Mouse (Mus musculus) testis, adult 2 months (tissue): ENCODE measurements around the gene Cyp2e1.

Source experiments
- CTCF ChIP-seq: fragments of 200-500 bp; IDR thresholded peaks from 2 replicates; pipeline ENCODE4 v1.5.1; 2012; ENCODE audit warnings: low read depth, mild to moderate bottlenecking, inconsistent platforms, low read length, moderate library complexity; ENCODE audit not compliant: control insufficient read depth, insufficient read depth, insufficient replicate concordance
- POLR2A ChIP-seq: fragments of 200-500 bp; IDR thresholded peaks from 2 replicates; pipeline ENCODE4 v1.6.1; 2012; ENCODE audit warnings: low read depth, mild to moderate bottlenecking, inconsistent platforms, low read length, moderate library complexity; ENCODE audit not compliant: control insufficient read depth

DNA sequence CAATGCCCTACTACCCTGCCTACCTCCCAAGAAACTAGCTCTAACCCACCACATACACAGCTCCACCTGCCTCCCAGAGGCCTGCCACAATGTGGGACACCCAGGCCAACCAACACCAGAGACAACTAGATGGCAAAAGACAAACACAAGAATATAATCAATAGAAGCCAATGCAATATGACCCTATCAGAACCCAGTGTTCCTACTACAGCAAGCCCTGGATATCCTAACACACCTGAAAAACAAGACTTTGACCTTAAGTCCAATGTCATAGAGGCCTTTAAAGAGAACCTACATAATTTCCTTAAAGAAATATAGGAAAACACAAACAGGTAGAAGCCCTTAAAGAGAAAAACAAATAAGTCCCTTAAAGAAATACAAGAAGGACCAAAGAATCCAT is 38.0 kb upstream of the Cyp2e1 start:
- TF ChIP-seq CTCF: no peak
- no peak for TF ChIP-seq POLR2A
